In the genomic region with DNA sequence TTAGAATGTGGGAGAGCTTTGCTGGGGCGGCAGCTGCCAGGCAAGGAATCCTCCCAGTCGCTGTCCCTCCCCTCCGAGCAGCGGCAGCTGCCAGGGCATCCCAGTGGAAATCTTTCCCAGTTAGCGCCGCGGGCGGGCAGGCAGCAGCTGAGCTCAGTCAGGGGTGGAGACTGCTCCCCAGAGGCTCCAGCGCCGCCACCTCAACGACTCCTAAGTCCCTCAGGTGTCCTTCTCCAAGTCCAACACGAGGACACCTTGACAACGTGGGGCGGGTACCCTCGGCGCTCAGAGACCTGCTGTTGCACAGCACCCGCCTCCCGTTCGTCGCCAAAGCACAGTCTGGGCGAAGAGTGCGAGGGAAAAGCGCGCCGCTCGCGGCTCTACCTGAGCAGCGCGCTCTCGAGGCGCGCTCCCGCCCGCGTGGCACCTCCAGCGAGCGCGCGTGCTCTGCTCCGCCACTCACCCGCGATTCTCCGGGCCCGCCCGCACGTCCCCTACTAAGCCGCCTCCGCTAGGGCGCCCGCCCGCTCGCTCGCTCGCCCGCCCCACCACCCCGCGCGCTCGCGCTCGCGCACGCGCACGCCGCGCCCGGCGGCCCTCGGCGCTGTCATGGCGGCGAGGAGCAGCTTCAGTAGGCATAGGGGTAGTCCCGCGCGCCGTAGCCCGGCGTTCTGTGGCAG, we compare ENCODE assay signal across 8 mouse cellular contexts. TPM values are rescaled to one million over a fixed set of nuclear protein-coding genes. Genes with fewer than 3 reads are reported as not detected.
DNase-seq lines count a peak whose midpoint lies in the region; ATAC-seq and TF ChIP-seq lines count a peak whose summit lies in the region.

No protein-coding gene starts in this region.

- H3K36me3 ChIP-seq in embryonic facial prominence, embryonic 14.5 days (ENCODE audit: control insufficient read depth, insufficient read depth, low read length) = no peaks in the 10 kb centered on the region
- no peaks in the 10 kb centered on the region for H3K36me3 ChIP-seq in limb, embryonic 14.5 days (ENCODE audit: control insufficient read depth, insufficient read depth, low read length)
- H3K36me3 ChIP-seq in midbrain, embryonic 16.5 days (ENCODE audit: control insufficient read depth, insufficient read depth, low read length) = no peaks in the 10 kb centered on the region
- no peaks in the 10 kb centered on the region for H3K36me3 ChIP-seq in spleen, adult 2 months (ENCODE audit: control insufficient read depth, insufficient read depth, low read length)

- no peaks in the 10 kb centered on the region for H3K27me3 ChIP-seq in embryonic facial prominence, embryonic 14.5 days (replicated peaks; ENCODE audit: control insufficient read depth, insufficient read depth, low read length)
- H3K27me3 ChIP-seq in limb, embryonic 14.5 days (ENCODE audit: control insufficient read depth, insufficient read depth, low read length) = no peaks in the 10 kb centered on the region
- no peaks in the 10 kb centered on the region for H3K27me3 ChIP-seq in midbrain, embryonic 16.5 days (ENCODE audit: control insufficient read depth, insufficient read depth, low read depth, low read length)
- H3K27me3 ChIP-seq in spleen, adult 2 months (ENCODE audit: control insufficient read depth, insufficient read depth, low read length) = no peaks in the 10 kb centered on the region

- H3K4me1 ChIP-seq in embryonic facial prominence, embryonic 14.5 days (ENCODE audit: control insufficient read depth, insufficient read depth, low read length) = peaks cover 5% of the 10 kb centered on the region
- H3K4me1 ChIP-seq in limb, embryonic 14.5 days (ENCODE audit: control insufficient read depth, insufficient read depth, low read length) = 0 out of 2 replicates have a peak, but pooled peaks cover 4% of the 10 kb centered on the region
- H3K4me1 ChIP-seq in midbrain, embryonic 16.5 days (ENCODE audit: control insufficient read depth, insufficient read depth, low read length) = peaks cover 7% of the 10 kb centered on the region
- H3K4me1 ChIP-seq in spleen, adult 2 months (ENCODE audit: control insufficient read depth, insufficient read depth, insufficient read length) = 0 out of 2 replicates have a peak, but pooled peaks cover 2% of the 10 kb centered on the region

- H3K9ac ChIP-seq in embryonic facial prominence, embryonic 14.5 days (ENCODE audit: low read depth, low read length) = peak overlapping the region; percentile 89
- peak overlapping the region; percentile 85 for H3K9ac ChIP-seq in limb, embryonic 14.5 days (ENCODE audit: low read depth, low read length, severe bottlenecking)
- peak overlapping the region; percentile 96 for H3K9ac ChIP-seq in midbrain, embryonic 16.5 days (ENCODE audit: low read depth, low read length)

- ATAC-seq in embryonic facial prominence, embryonic 14.5 days (ENCODE audit: low read depth) = peak; percentile 95
- peak; percentile 90 for ATAC-seq in limb, embryonic 14.5 days (ENCODE audit: low FRiP score, low read depth)
- peak; percentile 97 for ATAC-seq in midbrain, embryonic 16.5 days

- peak overlapping the region; percentile 94 for H3K4me3 ChIP-seq in embryonic facial prominence, embryonic 14.5 days (ENCODE audit: low read depth, low read length)
- peak overlapping the region; percentile 96 for H3K4me3 ChIP-seq in limb, embryonic 14.5 days (replicated peaks; ENCODE audit: low read length)
- peak overlapping the region; percentile 93 for H3K4me3 ChIP-seq in midbrain, embryonic 16.5 days (ENCODE audit: low read depth, low read length)
- peak overlapping the region; percentile 100 for H3K4me3 ChIP-seq in spleen, adult 2 months (ENCODE audit: extremely low read depth, insufficient read depth, insufficient read length)

- peak overlapping the region; percentile 86 for H3K27ac ChIP-seq in embryonic facial prominence, embryonic 14.5 days (replicated peaks; ENCODE audit: low read depth, low read length)
- peak overlapping the region; percentile 87 for H3K27ac ChIP-seq in limb, embryonic 14.5 days (replicated peaks; ENCODE audit: low read depth, low read length)
- H3K27ac ChIP-seq in midbrain, embryonic 16.5 days (ENCODE audit: low read length) = peak overlapping the region; percentile 95
- H3K27ac ChIP-seq in spleen, adult 2 months (ENCODE audit: insufficient read depth, low read length) = peak overlapping the region; percentile 99

- peak overlapping the region; percentile 81 for H3K4me2 ChIP-seq in embryonic facial prominence, embryonic 14.5 days (ENCODE audit: low read depth, low read length)
- peak overlapping the region; percentile 90 for H3K4me2 ChIP-seq in limb, embryonic 14.5 days (replicated peaks; ENCODE audit: low read depth, low read length, severe bottlenecking)
- peak overlapping the region; percentile 95 for H3K4me2 ChIP-seq in midbrain, embryonic 16.5 days (ENCODE audit: low read length)

- under 1% methylated on average over 48 of the region's 79 CpGs for WGBS in embryonic facial prominence, embryonic 14.5 days
- 0% methylated on average over 54 of the region's 79 CpGs for WGBS in limb, embryonic 14.5 days
- under 1% methylated on average over 76 of the region's 79 CpGs for WGBS in midbrain, embryonic 16.5 days
- WGBS in spleen, adult 2 months = 1% methylated on average over 73 of the region's 79 CpGs

- peak; percentile 49; the same call in 1 of the 2 replicates for TF ChIP-seq POLR2A in limb, embryonic 14.5 days (IDR thresholded peaks at IDR 0.05; ENCODE audit: borderline replicate concordance, extremely low read depth, insufficient read depth, insufficient read length)
- peak; percentile 12; the same call in 1 of the 2 replicates for TF ChIP-seq POLR2A in spleen, adult 2 months (IDR thresholded peaks at IDR 0.05; ENCODE audit: low read depth, low read length)

- no peak for TF ChIP-seq CTCF in spleen, adult 2 months (IDR thresholded peaks at IDR 0.05; ENCODE audit: extremely low read depth, insufficient read depth, insufficient read length, insufficient replicate concordance)

- H3K9me3 ChIP-seq in embryonic facial prominence, embryonic 14.5 days (ENCODE audit: control insufficient read depth, low read length) = no peaks in the 10 kb centered on the region
- H3K9me3 ChIP-seq in limb, embryonic 14.5 days (ENCODE audit: control insufficient read depth, low read length) = no peaks in the 10 kb centered on the region
- no peaks in the 10 kb centered on the region for H3K9me3 ChIP-seq in midbrain, embryonic 16.5 days (replicated peaks; ENCODE audit: control insufficient read depth, low read length, poor library complexity, severe bottlenecking)

- DNase-seq in 416B (ENCODE audit: low read depth) = peak; percentile 77
- DNase-seq in adrenal gland, postnatal 4 days (ENCODE audit: low spot score in 2 of 2) = peak; percentile 68 to 69
- peak; percentile 94 for DNase-seq in embryonic facial prominence, embryonic 14.5 days (ENCODE audit: low spot score)
- DNase-seq in heart, adult 8-10 months (ENCODE audit: low spot score) = peak; percentile 57
- DNase-seq in kidney, adult 9 months = peak; percentile 89
- DNase-seq in limb, embryonic 14.5 days (ENCODE audit: low spot score) = peak; percentile 87
- peak; percentile 77 to 86 for DNase-seq in spleen, adult 2 months (ENCODE audit: low read depth in 1 of 2, low spot score in 2 of 2)

RNA-seq across cellular contexts. Expression of gene Lrba, which starts 0.7 kb away (rescaled TPM):
- 10 to 100 TPM; 33.1 to 43.6 TPM for total RNA-seq in adrenal gland, postnatal 4 days (2021)
- polyA plus RNA-seq in embryonic facial prominence, embryonic 14.5 days (2014; fragmentation: Nextera tagmentation; extraction: Ambion mirVana) = 7.9 and 9.2 TPM in 2 replicates
- total RNA-seq in heart, adult 8-10 months (2022) = 10 to 100 TPM; 24.2 to 31.0 (median 28.2) TPM
- polyA plus RNA-seq in limb, embryonic 14.5 days (2012; rRNA removed) = 13.6 and 17.7 TPM in 2 replicates
- 8.9 and 10.0 TPM in 2 replicates for polyA plus RNA-seq in limb, embryonic 14.5 days (2014; fragmentation: Nextera tagmentation; extraction: Ambion mirVana)
- 4.2 and 4.5 TPM in 2 replicates for polyA plus RNA-seq in midbrain, embryonic 16.5 days (2015; fragmentation: Nextera tagmentation; extraction: Ambion mirVana)
- polyA plus RNA-seq in spleen, adult 2 months (2012; rRNA removed) = 9.0 and 9.1 TPM in 2 replicates

Comparison
In these comparisons a context has a peak if more than half of its experiments do, and no peak if none do; other contexts are left out.
1. Peak in every context shown above with its lines: DNase-seq, ATAC-seq, H3K4me3 ChIP-seq and H3K27ac ChIP-seq.